Mouse (Mus musculus): Measurements from ENCODE around the gene Gm10570.

DNA sequence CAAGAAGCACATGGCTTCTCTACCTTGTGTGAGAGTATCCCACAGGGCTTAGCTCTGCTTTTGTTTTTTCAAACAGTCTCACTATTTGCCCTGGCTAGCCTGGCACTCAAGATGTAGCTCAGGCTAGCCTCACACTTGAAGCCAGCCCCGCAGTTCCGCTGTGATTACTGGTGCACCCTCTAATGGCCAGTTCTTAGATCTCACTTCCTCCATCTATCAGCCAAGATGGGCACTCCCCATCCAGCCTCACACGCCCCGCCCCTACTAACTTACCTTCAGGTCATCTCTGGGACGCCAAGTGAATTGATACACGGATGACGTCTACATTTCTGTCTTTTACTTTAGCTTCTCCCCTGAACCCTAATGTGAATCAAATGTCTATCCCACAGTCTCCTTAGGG, 11.1 kb upstream of the Gm10570 start:
- no peak for TF ChIP-seq CTCF (IDR thresholded peaks at IDR 0.05; ENCODE audit: extremely low read depth, insufficient read depth, insufficient read length, insufficient replicate concordance)
- no peak for TF ChIP-seq POLR2A (IDR thresholded peaks at IDR 0.05; ENCODE audit: low read depth, low read length)

Measured in spleen, adult 2 months (tissue).